Mouse (Mus musculus) midbrain, embryonic 15.5 days (tissue): ENCODE results near the gene Knstrn. TPM values are rescaled to one million over a fixed set of nuclear protein-coding genes. Genes with fewer than 3 reads are reported as not detected.

Experiments used
- ATAC-seq: fragments of 200-750 bp; cut with Nextera tagmentation; replicated peaks from 2 replicates; pipeline ENCODE4 v1.8.0; 2017; ENCODE audit warnings: moderate TSS enrichment
- H3K27ac ChIP-seq: fragments of 300-500 bp; sonication (generic); 2 replicates; pipeline ENCODE4 v1.5.1; 2015; ENCODE audit warnings: mild to moderate bottlenecking, inconsistent platforms
- H3K27me3 ChIP-seq: fragments of 300-500 bp; sonication (generic); replicated peaks from 2 replicates; pipeline ENCODE4 v1.6.1; 2015; ENCODE audit warnings: inconsistent platforms
- H3K36me3 ChIP-seq: fragments of 300-500 bp; sonication (generic); replicated peaks from 2 replicates; pipeline ENCODE4 v1.6.1; 2015; ENCODE audit warnings: inconsistent platforms
- H3K4me1 ChIP-seq: fragments of 300-500 bp; sonication (generic); 2 replicates; pipeline ENCODE4 v1.6.1; 2015; ENCODE audit warnings: inconsistent platforms
- H3K4me2 ChIP-seq: fragments of 300-500 bp; sonication (generic); 2 replicates; pipeline ENCODE4 v1.6.1; 2015; ENCODE audit warnings: inconsistent platforms, mild to moderate bottlenecking, moderate library complexity
- H3K4me3 ChIP-seq: fragments of 300-500 bp; sonication (generic); 2 replicates; pipeline ENCODE4 v1.5.1; 2015; ENCODE audit warnings: mild to moderate bottlenecking, inconsistent platforms
- H3K9ac ChIP-seq: fragments of 300-500 bp; sonication (generic); 2 replicates; pipeline ENCODE4 v1.6.1; 2015; ENCODE audit warnings: mild to moderate bottlenecking, inconsistent platforms
- H3K9me3 ChIP-seq: fragments of 300-500 bp; sonication (generic); 2 replicates; pipeline ENCODE4 v1.6.1; 2016; ENCODE audit warnings: inconsistent platforms
- WGBS: fragments of 180-500 bp; shearing (Covaris S2); methylation state at CpG from one replicate; pipeline ENCODE4 v1.1.7; 2015; ENCODE audit warnings: mixed read lengths; 5-methylcytosine and 5-hydroxymethylcytosine counted together
- polyA plus RNA-seq: library from polyadenylated mRNA; unstranded; fragments of >200 nt; fragmentation: Nextera tagmentation; extraction: Ambion mirVana; gene quantifications from 2 replicates; pipeline ENCODE4 v1.2.1, GENCODE M21; 2015

Gene Knstrn
- 17.7 and 20.9 TPM in 2 replicates for polyA plus RNA-seq

- Histone ChIP-seq H3K4me2 (peak within 1 kb of the TSS; percentile 87), H3K4me1 (peaks cover 15% of the 10 kb centered on the region), H3K27ac (no peak within 1 kb of the TSS), H3K4me3 (peak within 1 kb of the TSS; percentile 57), H3K36me3 (no peaks in the 10 kb centered on the region), H3K9me3 (0 out of 2 replicates have a peak, but pooled peaks cover 2% of the 10 kb centered on the region), H3K27me3 (no peaks in the 10 kb centered on the region), H3K9ac (peak within 1 kb of the TSS; percentile 28)
- peak; percentile 98 for ATAC-seq
- under 1% methylated on average over 49 of the region's 49 CpGs for WGBS
These were observed at the start of gene Knstrn for GRCm38 (mm10) chr2:118813981-118814836. Gene Knstrn (plus strand): TSS chr2:118814003.

GRCm38 (mm10) chr2:118764094-118764831 lies 49.5 kb upstream of the Knstrn start:
- Histone ChIP-seq H3K4me1 (peaks cover 29% of the 10 kb centered on the region), H3K9ac (no peak overlapping the region), H3K27me3 (no peaks in the 10 kb centered on the region), H3K4me3 (no peak overlapping the region), H3K36me3 (no peaks in the 10 kb centered on the region), H3K9me3 (no peaks in the 10 kb centered on the region), H3K27ac (no peak overlapping the region), H3K4me2 (peak overlapping the region; percentile 23; the same call in 1 of the 2 replicates)
- ATAC-seq, result 0 out of 2 replicates have a peak, but pooled peaks have one; percentile 4
- 27% methylated on average over 11 of the region's 11 CpGs for WGBS

- H3K27me3 ChIP-seq, result no peaks in the 10 kb centered on the region
- no peak overlapping the region for H3K4me2 ChIP-seq
- ATAC-seq, result no peak
- WGBS, result 79% methylated on average over 5 of the region's 5 CpGs
- H3K4me1 ChIP-seq, result peaks cover 26% of the 10 kb centered on the region
- no peak overlapping the region for H3K9ac ChIP-seq
- no peak overlapping the region for H3K4me3 ChIP-seq
- H3K27ac ChIP-seq, result no peak overlapping the region
- H3K9me3 ChIP-seq, result no peaks in the 10 kb centered on the region
- no peaks in the 10 kb centered on the region for H3K36me3 ChIP-seq
These were observed 48.9 kb upstream of the Knstrn start for GRCm38 (mm10) chr2:118764875-118765274.

- peaks cover 20% of the 10 kb centered on the region for H3K4me1 ChIP-seq
- H3K27me3 ChIP-seq, result no peaks in the 10 kb centered on the region
- H3K9ac ChIP-seq, result no peak overlapping the region
- H3K36me3 ChIP-seq, result no peaks in the 10 kb centered on the region
- no peak overlapping the region for H3K4me3 ChIP-seq
- no peak overlapping the region for H3K4me2 ChIP-seq
- 80% methylated on average over 10 of the region's 10 CpGs for WGBS
- ATAC-seq, result no peak
- H3K27ac ChIP-seq, result no peak overlapping the region
- no peaks in the 10 kb centered on the region for H3K9me3 ChIP-seq
These were observed 47.5 kb upstream of the Knstrn start for GRCm38 (mm10) chr2:118766041-118767033.

- H3K9me3 ChIP-seq, result no peaks in the 10 kb centered on the region
- ATAC-seq, result 0 out of 2 replicates have a peak, but pooled peaks have one; percentile 3
- H3K9ac ChIP-seq, result no peak within 1 kb of the TSS
- no peak within 1 kb of the TSS for H3K27ac ChIP-seq
- H3K4me3 ChIP-seq, result no peak within 1 kb of the TSS
- no peak within 1 kb of the TSS for H3K4me2 ChIP-seq
- H3K36me3 ChIP-seq, result no peaks in the 10 kb centered on the region
- H3K4me1 ChIP-seq, result 0 out of 2 replicates have a peak, but pooled peaks cover 3% of the 10 kb centered on the region
- no peaks in the 10 kb centered on the region for H3K27me3 ChIP-seq
- WGBS, result 84% methylated on average over 6 of the region's 6 CpGs
These were observed 41.5 kb upstream of the Knstrn start, which contains the start of gene Phgr1 for GRCm38 (mm10) chr2:118772158-118772874. Gene Phgr1 (plus strand): TSS chr2:118772769.

GRCm38 (mm10) chr2:118774536-118774935 lies 39.3 kb upstream of the Knstrn start:
- no peak overlapping the region for H3K4me2 ChIP-seq
- H3K4me1 ChIP-seq, result peaks cover 9% of the 10 kb centered on the region
- no peak overlapping the region for H3K4me3 ChIP-seq
- no peak overlapping the region for H3K9ac ChIP-seq
- no peaks in the 10 kb centered on the region for H3K36me3 ChIP-seq
- H3K27me3 ChIP-seq, result no peaks in the 10 kb centered on the region
- H3K9me3 ChIP-seq, result no peaks in the 10 kb centered on the region
- ATAC-seq, result no peak
- WGBS, result 87% methylated on average over 2 of the region's 2 CpGs
- H3K27ac ChIP-seq, result no peak overlapping the region

- Histone ChIP-seq H3K9ac (no peak overlapping the region), H3K36me3 (no peaks in the 10 kb centered on the region), H3K27me3 (no peaks in the 10 kb centered on the region), H3K9me3 (no peaks in the 10 kb centered on the region), H3K4me3 (no peak overlapping the region), H3K4me1 (peaks cover 14% of the 10 kb centered on the region), H3K4me2 (no peak overlapping the region), H3K27ac (no peak overlapping the region)
- no peak for ATAC-seq
- 63% methylated on average over 1 of the region's 1 CpGs for WGBS
These were observed 38.4 kb upstream of the Knstrn start for GRCm38 (mm10) chr2:118775396-118775795.

- Histone ChIP-seq H3K27ac (no peak overlapping the region), H3K4me1 (peaks cover 19% of the 10 kb centered on the region), H3K27me3 (no peaks in the 10 kb centered on the region), H3K4me3 (no peak overlapping the region), H3K36me3 (no peaks in the 10 kb centered on the region), H3K4me2 (no peak overlapping the region), H3K9me3 (no peaks in the 10 kb centered on the region), H3K9ac (no peak overlapping the region)
- no peak for ATAC-seq
- 87% methylated on average over 3 of the region's 4 CpGs for WGBS
These were observed 38.0 kb upstream of the Knstrn start for GRCm38 (mm10) chr2:118775846-118776245.

GRCm38 (mm10) chr2:118776295-118776694 lies 37.5 kb upstream of the Knstrn start:
- no peak overlapping the region for H3K4me2 ChIP-seq
- no peaks in the 10 kb centered on the region for H3K9me3 ChIP-seq
- 77% methylated on average over 2 of the region's 2 CpGs for WGBS
- no peaks in the 10 kb centered on the region for H3K36me3 ChIP-seq
- ATAC-seq, result no peak
- no peak overlapping the region for H3K4me3 ChIP-seq
- H3K27ac ChIP-seq, result no peak overlapping the region
- H3K9ac ChIP-seq, result no peak overlapping the region
- peaks cover 23% of the 10 kb centered on the region for H3K4me1 ChIP-seq
- H3K27me3 ChIP-seq, result no peaks in the 10 kb centered on the region

GRCm38 (mm10) chr2:118778418-118778817 lies 35.4 kb upstream of the Knstrn start:
- no peak overlapping the region for H3K4me3 ChIP-seq
- no peaks in the 10 kb centered on the region for H3K36me3 ChIP-seq
- no peaks in the 10 kb centered on the region for H3K9me3 ChIP-seq
- peaks cover 23% of the 10 kb centered on the region for H3K4me1 ChIP-seq
- no peak for ATAC-seq
- 86% methylated on average over 4 of the region's 4 CpGs for WGBS
- no peaks in the 10 kb centered on the region for H3K27me3 ChIP-seq
- H3K9ac ChIP-seq, result no peak overlapping the region
- no peak overlapping the region for H3K4me2 ChIP-seq
- no peak overlapping the region for H3K27ac ChIP-seq

- H3K9ac ChIP-seq, result peak overlapping the region; percentile 72
- WGBS, result 6% methylated on average over 10 of the region's 10 CpGs
- no peaks in the 10 kb centered on the region for H3K36me3 ChIP-seq
These were observed 34.7 kb upstream of the Knstrn start for GRCm38 (mm10) chr2:118779065-118779464.

More at GRCm38 (mm10) chr2:118779065-118779464, 34.7 kb upstream of the Knstrn start:
- no peaks in the 10 kb centered on the region for H3K9me3 ChIP-seq
- H3K4me2 ChIP-seq, result peak overlapping the region; percentile 69
- peak; percentile 49 for ATAC-seq
- peak overlapping the region; percentile 88 for H3K27ac ChIP-seq
- H3K4me1 ChIP-seq, result peaks cover 23% of the 10 kb centered on the region
- no peaks in the 10 kb centered on the region for H3K27me3 ChIP-seq
- peak overlapping the region; percentile 58 for H3K4me3 ChIP-seq
